Mouse (Mus musculus): ENCODE measurements around the gene Gm20388.

DNA sequence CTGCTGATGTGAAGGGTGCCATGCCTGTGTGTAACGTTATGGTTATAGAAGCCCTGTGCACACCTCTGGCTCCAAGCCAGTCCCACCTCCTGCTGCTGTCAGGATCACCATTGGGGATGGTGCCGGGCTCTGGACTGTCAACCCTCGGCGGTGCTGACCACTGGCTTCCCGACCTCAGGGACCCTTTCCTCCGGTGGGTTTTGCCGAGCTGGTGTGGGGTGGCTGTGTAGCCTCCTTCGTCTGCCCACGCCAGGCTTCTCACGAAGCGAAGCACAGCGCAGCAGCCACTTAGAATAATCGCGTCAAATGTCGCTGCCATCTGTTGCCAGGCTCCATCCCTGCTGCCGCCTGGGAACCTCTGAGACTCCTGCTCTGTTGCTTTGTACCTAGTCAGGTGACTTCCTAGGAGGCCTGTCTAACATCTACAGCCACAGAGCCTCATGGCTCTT lies 637.7 kb downstream of the Gm20388 start:
- no peak for TF ChIP-seq POLR2A (IDR thresholded peaks at IDR 0.05; ENCODE audit: borderline replicate concordance, control insufficient read depth, low read depth, low read length)
- no peak for TF ChIP-seq CTCF (IDR thresholded peaks at IDR 0.05; ENCODE audit: control insufficient read depth, insufficient read depth, low read length)

Data from bone marrow, adult 2 months (tissue).